Comparison of ENCODE assay signal across 19 mouse cellular contexts in genomic region chr5:141225243-141225642, GRCm38 (mm10).
"Had no signal": no experiment of that assay in that cellular context is flagged by ENCODE, and none has a peak within 500 bp of the region (broad histone marks: within the 10 kb centered on the region; RNA-seq: fewer than 3 reads in every experiment).

No protein-coding gene starts in this region.

- H3K9me3 ChIP-seq: midbrain, embryonic 10.5 days; midbrain, embryonic 12.5 days; neural tube, embryonic 13.5 days; neural tube, embryonic 15.5 days had no signal

- DNase-seq: lung, adult 18-20 months; lung, postnatal 10 days; lung, postnatal 4 days; midbrain, embryonic 14.5 days; retina, postnatal 1 day; right cerebral cortex, adult 18-20 months; right cerebral cortex, postnatal 25 days; right cerebral cortex, postnatal 4 days; spleen, adult 18-20 months; thymus, adult 2 months; thymus, postnatal 25 days; thymus, postnatal 4 days had no signal

- H3K4me2 ChIP-seq: lung, embryonic 14.5 days; midbrain, embryonic 12.5 days; neural tube, embryonic 13.5 days; neural tube, embryonic 15.5 days had no signal

- ATAC-seq: midbrain, embryonic 16.5 days had no signal

- H3K36me3 ChIP-seq: midbrain, embryonic 10.5 days; midbrain, embryonic 12.5 days; neural tube, embryonic 13.5 days; neural tube, embryonic 15.5 days had no signal

- H3K4me3 ChIP-seq: midbrain, embryonic 10.5 days; midbrain, embryonic 12.5 days; myocyte; neural tube, embryonic 13.5 days; neural tube, embryonic 15.5 days had no signal

- H3K9ac ChIP-seq: lung, embryonic 14.5 days; midbrain, embryonic 12.5 days; neural tube, embryonic 13.5 days; neural tube, embryonic 15.5 days had no signal

- H3K4me1 ChIP-seq: midbrain, embryonic 10.5 days; midbrain, embryonic 12.5 days; neural tube, embryonic 13.5 days; neural tube, embryonic 15.5 days had no signal

- H3K27me3 ChIP-seq: midbrain, embryonic 12.5 days; neural tube, embryonic 13.5 days; neural tube, embryonic 15.5 days had no signal

- H3K27ac ChIP-seq: midbrain, embryonic 10.5 days; midbrain, embryonic 12.5 days; neural tube, embryonic 13.5 days; neural tube, embryonic 15.5 days had no signal
